8 mouse cellular contexts compared by ENCODE assay signal in genomic region chr12:73517022-73517709, GRCm38 (mm10). TPM values are rescaled to one million over a fixed set of nuclear protein-coding genes. Genes with fewer than 3 reads are reported as not detected.
DNase-seq lines count a peak whose midpoint lies in the region; ATAC-seq and TF ChIP-seq lines count a peak whose summit lies in the region.

No protein-coding gene starts in this region.

- TF ChIP-seq POLR2A in bone marrow, adult 2 months (IDR thresholded peaks at IDR 0.05; ENCODE audit: borderline replicate concordance, control insufficient read depth, low read depth, low read length): no peak
- no peak for TF ChIP-seq POLR2A in limb, embryonic 14.5 days (IDR thresholded peaks at IDR 0.05; ENCODE audit: borderline replicate concordance, extremely low read depth, insufficient read depth, insufficient read length)

- no peaks in the 10 kb centered on the region for H3K9me3 ChIP-seq in embryonic facial prominence, embryonic 14.5 days (ENCODE audit: control insufficient read depth, low read length)
- H3K9me3 ChIP-seq in heart, embryonic 10.5 days: no peaks in the 10 kb centered on the region
- H3K9me3 ChIP-seq in kidney, embryonic 14.5 days (ENCODE audit: control insufficient read depth, low read length): no peaks in the 10 kb centered on the region
- no peaks in the 10 kb centered on the region for H3K9me3 ChIP-seq in limb, embryonic 14.5 days (ENCODE audit: control insufficient read depth, low read length)
- H3K9me3 ChIP-seq in midbrain, embryonic 16.5 days (replicated peaks; ENCODE audit: control insufficient read depth, low read length, poor library complexity, severe bottlenecking): no peaks in the 10 kb centered on the region
- no peaks in the 10 kb centered on the region for H3K9me3 ChIP-seq in stomach, embryonic 14.5 days (ENCODE audit: control insufficient read depth, low read depth, low read length)

- no peak overlapping the region for H3K27ac ChIP-seq in bone marrow, adult 2 months (ENCODE audit: control insufficient read depth, insufficient read depth, low read depth, low read length, poor library complexity)
- peak overlapping the region; percentile 19; the same call in 1 of the 2 replicates for H3K27ac ChIP-seq in embryonic facial prominence, embryonic 14.5 days (replicated peaks; ENCODE audit: low read depth, low read length)
- no peak overlapping the region for H3K27ac ChIP-seq in heart, embryonic 10.5 days
- no peak overlapping the region for H3K27ac ChIP-seq in kidney, embryonic 14.5 days (ENCODE audit: low read depth, low read length)
- H3K27ac ChIP-seq in limb, embryonic 14.5 days (replicated peaks; ENCODE audit: low read depth, low read length): no peak overlapping the region
- H3K27ac ChIP-seq in midbrain, embryonic 16.5 days (ENCODE audit: low read length): no peak overlapping the region
- no peak overlapping the region for H3K27ac ChIP-seq in stomach, embryonic 14.5 days (ENCODE audit: low read length)

- no peak overlapping the region for H3K9ac ChIP-seq in embryonic facial prominence, embryonic 14.5 days (ENCODE audit: low read depth, low read length)
- H3K9ac ChIP-seq in kidney, embryonic 14.5 days (ENCODE audit: low read depth, low read length): no peak overlapping the region
- H3K9ac ChIP-seq in limb, embryonic 14.5 days (ENCODE audit: low read depth, low read length, severe bottlenecking): no peak overlapping the region
- H3K9ac ChIP-seq in midbrain, embryonic 16.5 days (ENCODE audit: low read depth, low read length): no peak overlapping the region
- H3K9ac ChIP-seq in stomach, embryonic 14.5 days (replicated peaks; ENCODE audit: low read depth, low read length): no peak overlapping the region

- DNase-seq in CD4-positive helper T cell, adult 2 months (ENCODE audit: low read depth, low spot score): peak; percentile 46
- DNase-seq in embryonic facial prominence, embryonic 14.5 days (ENCODE audit: low spot score): peak; percentile 83
- peak; percentile 89 for DNase-seq in heart, embryonic 10.5 days (ENCODE audit: low spot score)
- DNase-seq in limb, embryonic 14.5 days (ENCODE audit: low spot score): peak; percentile 84

- H3K27me3 ChIP-seq in embryonic facial prominence, embryonic 14.5 days (replicated peaks; ENCODE audit: control insufficient read depth, insufficient read depth, low read length): no peaks in the 10 kb centered on the region
- H3K27me3 ChIP-seq in heart, embryonic 10.5 days (ENCODE audit: insufficient read depth, poor library complexity, severe bottlenecking): no peaks in the 10 kb centered on the region; the same call in 1 of the 2 replicates
- H3K27me3 ChIP-seq in kidney, embryonic 14.5 days (ENCODE audit: control insufficient read depth, insufficient read depth, low read length): no peaks in the 10 kb centered on the region; the same call in 1 of the 2 replicates
- H3K27me3 ChIP-seq in limb, embryonic 14.5 days (ENCODE audit: control insufficient read depth, insufficient read depth, low read length): 0 out of 2 replicates have a peak, but pooled peaks cover 7% of the 10 kb centered on the region
- no peaks in the 10 kb centered on the region for H3K27me3 ChIP-seq in midbrain, embryonic 16.5 days (ENCODE audit: control insufficient read depth, insufficient read depth, low read depth, low read length)
- no peaks in the 10 kb centered on the region for H3K27me3 ChIP-seq in stomach, embryonic 14.5 days (ENCODE audit: control insufficient read depth, insufficient read depth, low read length)

- peak overlapping the region; percentile 35 for H3K4me2 ChIP-seq in embryonic facial prominence, embryonic 14.5 days (ENCODE audit: low read depth, low read length)
- peak overlapping the region; percentile 21; the same call in 1 of the 2 replicates for H3K4me2 ChIP-seq in kidney, embryonic 14.5 days (replicated peaks; ENCODE audit: low read depth, low read length)
- no peak overlapping the region for H3K4me2 ChIP-seq in limb, embryonic 14.5 days (replicated peaks; ENCODE audit: low read depth, low read length, severe bottlenecking)
- peak overlapping the region; percentile 32; the same call in 1 of the 2 replicates for H3K4me2 ChIP-seq in midbrain, embryonic 16.5 days (ENCODE audit: low read length)
- peak overlapping the region; percentile 0; the same call in 1 of the 2 replicates for H3K4me2 ChIP-seq in stomach, embryonic 14.5 days (replicated peaks; ENCODE audit: low read depth, low read length)

- no peaks in the 10 kb centered on the region for H3K4me1 ChIP-seq in bone marrow, adult 2 months (ENCODE audit: control insufficient read depth, insufficient read depth, low read length)
- peaks cover 17% of the 10 kb centered on the region; the same call in 1 of the 2 replicates for H3K4me1 ChIP-seq in embryonic facial prominence, embryonic 14.5 days (ENCODE audit: control insufficient read depth, insufficient read depth, low read length)
- 0 out of 2 replicates have a peak, but pooled peaks cover 5% of the 10 kb centered on the region for H3K4me1 ChIP-seq in heart, embryonic 10.5 days
- no peaks in the 10 kb centered on the region for H3K4me1 ChIP-seq in kidney, embryonic 14.5 days (ENCODE audit: control insufficient read depth, insufficient read depth, low read length)
- H3K4me1 ChIP-seq in limb, embryonic 14.5 days (ENCODE audit: control insufficient read depth, insufficient read depth, low read length): peaks cover 20% of the 10 kb centered on the region
- H3K4me1 ChIP-seq in midbrain, embryonic 16.5 days (ENCODE audit: control insufficient read depth, insufficient read depth, low read length): no peaks in the 10 kb centered on the region
- peaks cover 2% of the 10 kb centered on the region; the same call in 1 of the 2 replicates for H3K4me1 ChIP-seq in stomach, embryonic 14.5 days (ENCODE audit: control insufficient read depth, insufficient read depth, low read length)

- no peaks in the 10 kb centered on the region for H3K36me3 ChIP-seq in embryonic facial prominence, embryonic 14.5 days (ENCODE audit: control insufficient read depth, insufficient read depth, low read length)
- no peaks in the 10 kb centered on the region for H3K36me3 ChIP-seq in heart, embryonic 10.5 days
- no peaks in the 10 kb centered on the region for H3K36me3 ChIP-seq in kidney, embryonic 14.5 days (ENCODE audit: control insufficient read depth, insufficient read depth, low read length)
- no peaks in the 10 kb centered on the region for H3K36me3 ChIP-seq in limb, embryonic 14.5 days (ENCODE audit: control insufficient read depth, insufficient read depth, low read length)
- no peaks in the 10 kb centered on the region for H3K36me3 ChIP-seq in midbrain, embryonic 16.5 days (ENCODE audit: control insufficient read depth, insufficient read depth, low read length)
- no peaks in the 10 kb centered on the region for H3K36me3 ChIP-seq in stomach, embryonic 14.5 days (ENCODE audit: control insufficient read depth, insufficient read depth, low read length)

- H3K4me3 ChIP-seq in bone marrow, adult 2 months (replicated peaks; ENCODE audit: control insufficient read depth, low read depth, low read length): no peak overlapping the region
- H3K4me3 ChIP-seq in embryonic facial prominence, embryonic 14.5 days (ENCODE audit: low read depth, low read length): no peak overlapping the region
- peak overlapping the region; percentile 33; the same call in 1 of the 2 replicates for H3K4me3 ChIP-seq in heart, embryonic 10.5 days
- H3K4me3 ChIP-seq in kidney, embryonic 14.5 days (ENCODE audit: low read length): no peak overlapping the region; the same call in 1 of the 2 replicates
- no peak overlapping the region for H3K4me3 ChIP-seq in limb, embryonic 14.5 days (replicated peaks; ENCODE audit: low read length)
- no peak overlapping the region for H3K4me3 ChIP-seq in midbrain, embryonic 16.5 days (ENCODE audit: low read depth, low read length)
- H3K4me3 ChIP-seq in stomach, embryonic 14.5 days (ENCODE audit: low read depth, low read length): no peak overlapping the region

- peak; percentile 62 for TF ChIP-seq CTCF in bone marrow, adult 2 months (IDR thresholded peaks at IDR 0.05; ENCODE audit: control insufficient read depth, insufficient read depth, low read length)

- peak; percentile 81 for ATAC-seq in embryonic facial prominence, embryonic 14.5 days (ENCODE audit: low read depth)
- peak; percentile 83 for ATAC-seq in kidney, embryonic 14.5 days (ENCODE audit: low FRiP score, low TSS enrichment)
- peak; percentile 70 for ATAC-seq in limb, embryonic 14.5 days (ENCODE audit: low FRiP score, low read depth)
- ATAC-seq in midbrain, embryonic 16.5 days: peak; percentile 80
- ATAC-seq in stomach, embryonic 14.5 days (ENCODE audit: insufficient number of reproducible peaks, insufficient read depth, low FRiP score, low read depth): no peak; the same call in 1 of the 2 replicates

- 37% methylated on average over 15 of the region's 15 CpGs for WGBS in bone marrow, adult 2 months
- whole genome bisulfite sequencing in embryonic facial prominence, embryonic 14.5 days: 30% methylated on average over 15 of the region's 15 CpGs
- 35% methylated on average over 15 of the region's 15 CpGs for WGBS in heart, embryonic 10.5 days
- 43% methylated on average over 15 of the region's 15 CpGs for WGBS in kidney, embryonic 14.5 days
- whole genome bisulfite sequencing in limb, embryonic 14.5 days: 37% methylated on average over 15 of the region's 15 CpGs
- WGBS in midbrain, embryonic 16.5 days: 46% methylated on average over 15 of the region's 15 CpGs
- WGBS in stomach, embryonic 14.5 days: 39% methylated on average over 15 of the region's 15 CpGs

RNA-seq across cellular contexts. Expression of gene Tmem30b, which starts 29.0 kb away (rescaled TPM):
- 0.54 and 0.85 TPM in 2 replicates for polyA plus RNA-seq in bone marrow, adult 2 months (2011; ENCODE audit: insufficient read depth, insufficient read length, low replicate concordance, missing spikeins)
- polyA plus RNA-seq in embryonic facial prominence, embryonic 14.5 days (2014; fragmentation: Nextera tagmentation; extraction: Ambion mirVana): 15.6 and 16.5 TPM in 2 replicates
- 0.30 and 2.4 TPM in 2 replicates for polyA plus RNA-seq in heart, embryonic 10.5 days (2016; fragmentation: Nextera tagmentation; extraction: Ambion mirVana)
- 5.8 and 9.6 TPM in 2 replicates for polyA plus RNA-seq in kidney, embryonic 14.5 days (2014; fragmentation: Nextera tagmentation; extraction: Ambion mirVana)
- 13.8 and 19.8 TPM in 2 replicates for polyA plus RNA-seq in limb, embryonic 14.5 days (2012; rRNA removed)
- 16.9 and 17.0 TPM in 2 replicates for polyA plus RNA-seq in limb, embryonic 14.5 days (2014; fragmentation: Nextera tagmentation; extraction: Ambion mirVana)
- polyA plus RNA-seq in midbrain, embryonic 16.5 days (2015; fragmentation: Nextera tagmentation; extraction: Ambion mirVana): 0.18 and 0.37 TPM in 2 replicates
- polyA plus RNA-seq in stomach, embryonic 14.5 days (2014; fragmentation: Nextera tagmentation; extraction: Ambion mirVana): 14.5 and 16.8 TPM in 2 replicates
